Mouse (Mus musculus) midbrain, postnatal 0 days (tissue): ENCODE data around the gene Cacnb1. TPM values are rescaled to one million over a fixed set of nuclear protein-coding genes. Genes with fewer than 3 reads are reported as not detected.
A peak's percentile ranks its signal among the peaks of the same experiment; 100 is the strongest.

ENCODE experiments used
- ATAC-seq: fragments of 200-750 bp; cut with Nextera tagmentation; 2 replicates; pipeline ENCODE4 v1.8.0; 2017; ENCODE audit warnings: moderate number of reproducible peaks, mild to moderate bottlenecking, moderate TSS enrichment, moderate library complexity; ENCODE audit not compliant: low FRiP score
- DNase-seq: peaks from one replicate; pipeline ENCODE4 v3.0.0-alpha.2; 2015; ENCODE audit warnings: low spot score
- H3K27ac ChIP-seq: fragments of 300-500 bp; sonication (generic); 2 replicates; pipeline ENCODE4 v1.5.1; 2014; ENCODE audit warnings: low read depth, mild to moderate bottlenecking, low read length, mixed read lengths
- H3K27me3 ChIP-seq: fragments of 300-500 bp; sonication (generic); 2 replicates; pipeline ENCODE4 v1.6.1; 2014; ENCODE audit warnings: low read length, control low read depth, mixed read lengths; ENCODE audit not compliant: insufficient read depth
- H3K36me3 ChIP-seq: fragments of 300-500 bp; sonication (generic); 2 replicates; pipeline ENCODE4 v1.6.1; 2014; ENCODE audit warnings: low read length, control low read depth, mixed read lengths; ENCODE audit not compliant: insufficient read depth
- H3K4me1 ChIP-seq: fragments of 300-500 bp; sonication (generic); 2 replicates; pipeline ENCODE4 v1.6.1; 2014; ENCODE audit warnings: mild to moderate bottlenecking, control low read depth, antibody characterized with exemption, low read length, mixed read lengths; ENCODE audit not compliant: insufficient read depth
- H3K4me2 ChIP-seq: fragments of 300-500 bp; sonication (generic); 2 replicates; pipeline ENCODE4 v1.6.1; 2014; ENCODE audit warnings: low read depth, mild to moderate bottlenecking, low read length, mixed read lengths; ENCODE audit not compliant: poor library complexity, severe bottlenecking
- H3K4me3 ChIP-seq: fragments of 300-500 bp; sonication (generic); 2 replicates; pipeline ENCODE4 v1.5.1; 2014; ENCODE audit warnings: low read depth, mild to moderate bottlenecking, low read length, moderate library complexity
- H3K9ac ChIP-seq: fragments of 300-500 bp; sonication (generic); replicated peaks from 2 replicates; pipeline ENCODE4 v1.6.1; 2014; ENCODE audit warnings: mild to moderate bottlenecking, low read length, moderate library complexity, mixed read lengths; ENCODE audit not compliant: poor library complexity, severe bottlenecking
- H3K9me3 ChIP-seq: fragments of 300-500 bp; sonication (generic); 2 replicates; pipeline ENCODE4 v1.6.1; 2016; ENCODE audit warnings: low read length, control low read depth
- CTCF ChIP-seq: IDR thresholded peaks from 2 replicates; pipeline ENCODE4 v1.5.1; 2016; ENCODE audit warnings: antibody characterized with exemption, mild to moderate bottlenecking
- WGBS: fragments of 180-500 bp; shearing (Covaris S2); extraction: QIAGEN DNeasy Blood & Tissue Kit; methylation state at CpG from one replicate; pipeline ENCODE4 v1.1.7; 2014; 5-methylcytosine and 5-hydroxymethylcytosine counted together
- polyA plus RNA-seq: library from polyadenylated mRNA; unstranded; fragments of >200 nt; fragmentation: Nextera tagmentation; extraction: Ambion mirVana; gene quantifications from 2 replicates; pipeline ENCODE4 v1.2.1, GENCODE M21; 2015
- total RNA-seq: library from RNA; depleted of rRNA; stranded (reverse); fragments of >200 nt; gene quantifications from 2 replicates; pipeline ENCODE4 v1.2.3, GENCODE M21; 2014

The Cacnb1 gene
- total and polyA plus RNA-seq, 2 experiments from 2014 or later = 63.2 to 96.4 TPM

DNA sequence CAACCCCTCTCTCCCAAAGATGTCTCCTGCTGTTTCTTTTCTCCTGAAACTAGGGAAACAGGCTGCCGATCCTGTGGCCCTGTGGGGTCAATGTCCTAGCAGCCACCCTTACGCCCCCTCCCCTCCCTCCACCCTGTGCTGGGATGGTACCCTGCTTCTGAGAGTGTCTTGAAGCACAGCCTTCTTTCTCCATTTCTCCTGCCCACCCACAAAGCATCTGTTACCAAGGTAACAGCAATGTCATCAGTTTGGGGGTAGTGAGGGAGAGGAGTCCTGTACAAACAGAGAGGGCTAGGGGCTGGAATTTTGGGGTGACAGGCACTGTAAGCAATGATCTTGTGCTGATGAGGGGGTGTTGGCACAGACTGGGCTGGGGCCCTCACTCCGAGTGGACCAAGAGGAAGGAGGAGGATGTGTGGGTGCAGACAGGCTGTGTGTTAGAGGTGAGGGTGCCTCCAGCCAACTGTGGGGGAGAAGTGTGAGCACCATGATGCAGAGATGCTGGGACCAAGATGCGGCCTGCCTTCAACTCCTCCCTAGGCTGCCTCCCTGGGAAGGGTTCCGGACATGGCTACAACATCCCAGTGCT lies 37.4 kb upstream of the Cacnb1 start:
- no peak for DNase-seq
- Histone ChIP-seq H3K4me2 (no peak overlapping the region), H3K27ac (no peak overlapping the region), H3K4me1 (no peaks in the 10 kb centered on the region), H3K9me3 (no peaks in the 10 kb centered on the region), H3K27me3 (no peaks in the 10 kb centered on the region), H3K9ac (peak overlapping the region; percentile 19; the same call in 1 of the 2 replicates), H3K36me3 (no peaks in the 10 kb centered on the region), H3K4me3 (no peak overlapping the region)
- 74% methylated on average over 5 of the region's 5 CpGs for WGBS
- no peak for TF ChIP-seq CTCF
- no peak for ATAC-seq

DNA sequence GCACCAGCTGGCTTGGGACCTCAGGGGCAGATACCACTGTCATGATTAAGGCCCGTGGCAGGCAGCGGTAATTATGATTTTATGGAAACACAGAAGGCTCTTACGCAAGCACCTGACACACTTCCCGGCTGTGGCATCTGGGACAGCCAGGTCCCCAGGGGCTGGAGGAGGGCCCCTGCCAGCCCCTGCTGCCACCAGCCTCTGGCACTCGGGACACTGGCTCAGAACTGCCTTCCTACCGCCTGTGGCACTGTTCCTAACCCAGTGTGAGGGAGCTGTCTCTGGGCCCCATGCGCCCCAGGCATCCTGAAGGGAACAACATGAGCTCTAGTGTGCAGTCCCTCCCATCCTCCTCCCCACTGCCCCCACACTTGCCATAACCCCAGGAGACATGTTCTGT lies 36.8 kb upstream of the Cacnb1 start:
- no peak for DNase-seq
- ATAC-seq = no peak
- 47% methylated on average over 7 of the region's 7 CpGs for WGBS
- Histone ChIP-seq H3K4me1 (no peaks in the 10 kb centered on the region), H3K27ac (no peak overlapping the region), H3K4me3 (no peak overlapping the region), H3K36me3 (no peaks in the 10 kb centered on the region), H3K9ac (peak overlapping the region; percentile 19; the same call in 1 of the 2 replicates), H3K9me3 (no peaks in the 10 kb centered on the region), H3K27me3 (no peaks in the 10 kb centered on the region), H3K4me2 (no peak overlapping the region)
- no peak for TF ChIP-seq CTCF

DNA sequence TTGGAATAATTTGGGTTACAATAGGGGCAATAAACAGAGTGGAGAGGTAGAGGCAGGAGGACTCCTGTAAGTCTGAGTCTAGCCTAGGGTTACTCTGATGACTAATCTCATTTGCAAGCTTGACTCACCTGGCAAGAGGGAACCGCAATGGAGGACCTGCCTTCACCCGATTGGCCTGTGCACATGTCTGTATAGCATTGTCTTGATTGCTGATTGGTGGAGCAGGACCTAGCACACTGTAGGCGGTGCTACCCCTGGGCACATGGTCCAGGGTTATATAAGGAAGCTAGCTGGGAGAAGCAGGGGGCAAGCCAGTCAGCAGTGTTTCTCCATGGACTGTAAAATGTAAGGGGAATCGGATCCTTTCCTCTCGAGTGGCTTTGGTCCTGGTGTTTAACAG lies 35.2 kb upstream of the Cacnb1 start:
- no peak for TF ChIP-seq CTCF
- DNase-seq = no peak
- Histone ChIP-seq H3K27me3 (0 out of 2 replicates have a peak, but pooled peaks cover 1% of the 10 kb centered on the region), H3K4me2 (no peak overlapping the region), H3K36me3 (no peaks in the 10 kb centered on the region), H3K9me3 (no peaks in the 10 kb centered on the region), H3K9ac (no peak overlapping the region), H3K4me1 (no peaks in the 10 kb centered on the region), H3K27ac (no peak overlapping the region), H3K4me3 (no peak overlapping the region)
- ATAC-seq = no peak
- 82% methylated on average over 5 of the region's 5 CpGs for WGBS

DNA sequence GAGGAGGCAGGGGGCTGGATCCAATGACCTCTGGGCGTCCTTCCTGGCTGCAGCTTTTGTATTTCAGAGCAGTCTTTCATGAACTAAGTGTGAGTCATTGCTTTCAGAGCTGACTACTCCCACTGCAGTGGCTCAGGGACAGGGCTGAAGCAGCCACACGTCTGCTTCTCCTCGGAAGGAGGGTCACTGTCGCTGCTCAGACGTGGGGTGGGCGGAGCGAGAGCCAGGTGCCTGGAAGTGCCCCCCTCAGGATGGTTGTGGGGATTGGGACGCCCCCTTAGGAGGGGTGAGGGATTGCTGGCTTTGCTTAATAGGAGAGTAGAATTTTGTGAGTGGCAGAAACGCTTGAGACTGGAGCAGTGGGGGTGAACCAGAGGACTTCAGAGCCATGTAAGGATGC lies 34.6 kb upstream of the Cacnb1 start:
- Histone ChIP-seq H3K4me3 (no peak overlapping the region), H3K4me2 (no peak overlapping the region), H3K27ac (no peak overlapping the region), H3K4me1 (no peaks in the 10 kb centered on the region), H3K36me3 (no peaks in the 10 kb centered on the region), H3K9ac (no peak overlapping the region), H3K27me3 (0 out of 2 replicates have a peak, but pooled peaks cover 6% of the 10 kb centered on the region), H3K9me3 (no peaks in the 10 kb centered on the region)
- WGBS = 33% methylated on average over 9 of the region's 9 CpGs
- DNase-seq (no peak), ATAC-seq (no peak)
- no peak for TF ChIP-seq CTCF

DNA sequence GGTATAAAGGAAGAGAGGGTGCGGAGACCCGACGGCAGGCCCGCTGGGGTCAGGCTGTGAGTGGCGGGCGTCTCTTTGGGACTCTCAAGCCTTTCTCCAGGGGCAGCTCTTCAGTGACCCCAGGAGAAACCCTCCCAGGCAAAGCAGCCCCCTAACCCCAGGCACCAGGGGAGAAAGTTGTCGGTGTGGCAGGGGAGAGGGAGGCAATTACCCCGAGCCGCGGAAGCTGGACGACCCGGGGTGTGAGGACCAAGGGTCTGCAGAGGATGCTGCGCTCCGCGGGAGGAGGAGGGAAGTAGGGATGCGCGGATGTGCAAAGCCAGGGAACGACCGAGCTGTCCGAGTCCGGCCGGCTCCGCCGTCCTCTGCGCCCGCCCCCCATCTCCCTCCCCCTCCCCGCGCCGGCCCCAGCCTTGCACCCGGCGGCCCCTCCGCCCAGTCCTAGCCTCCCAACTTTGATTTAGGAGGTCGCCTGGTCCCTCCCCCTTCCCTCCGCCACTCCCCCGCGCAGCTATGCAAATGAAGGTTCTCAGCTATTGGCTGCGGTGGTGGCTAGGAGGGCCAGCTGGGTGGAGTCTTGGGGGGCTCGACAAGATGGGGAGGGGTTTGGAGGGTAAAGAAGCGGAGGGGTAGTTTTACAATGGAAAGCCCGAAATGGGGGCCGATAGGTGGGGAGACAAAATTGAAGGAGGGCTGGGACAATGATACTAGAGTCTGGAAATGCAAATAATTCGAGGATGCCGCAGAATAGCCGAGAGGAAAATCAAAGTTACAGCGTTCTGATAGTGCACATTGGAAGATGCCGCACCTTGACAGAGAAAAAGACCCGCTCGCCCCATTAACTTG lies 30.4 kb upstream of the Cacnb1 start, which contains the start of gene Stac2:
TSS of gene Stac2 (minus strand) at position 474 of the 846 bp plus-strand sequence.
- H3K27me3 ChIP-seq = peaks cover 25% of the 10 kb centered on the region
- 1% methylated on average over 37 of the region's 48 CpGs for WGBS
- H3K27ac ChIP-seq = no peak within 1 kb of the TSS
- H3K4me1 ChIP-seq = no peaks in the 10 kb centered on the region; the same call in 1 of the 2 replicates
- H3K4me2 ChIP-seq = peak within 1 kb of the TSS; percentile 64
- DNase-seq (peak; percentile 77), ATAC-seq (peak; percentile 35; the same call in 1 of the 2 replicates)
- H3K4me3 ChIP-seq = peak within 1 kb of the TSS; percentile 49
- H3K36me3 ChIP-seq = no peaks in the 10 kb centered on the region
- no peaks in the 10 kb centered on the region for H3K9me3 ChIP-seq
- peak within 1 kb of the TSS; percentile 52 for H3K9ac ChIP-seq
- no peak for TF ChIP-seq CTCF
